ENCODE assay signal across 24 mouse cellular contexts in genomic region chr8:124418185-124418584, GRCm38 (mm10). TPM values are rescaled to one million over a fixed set of nuclear protein-coding genes. Genes with fewer than 3 reads are reported as not detected.
DNase-seq lines count a peak whose midpoint lies in the region; ATAC-seq and TF ChIP-seq lines count a peak whose summit lies in the region.
"Had no signal": no experiment of that assay in that cellular context is flagged by ENCODE, and none has a peak within 500 bp of the region (broad histone marks: within the 10 kb centered on the region; RNA-seq: fewer than 3 reads in every experiment).

No protein-coding gene starts in this region.

- peak; percentile 36 for DNase-seq in heart, postnatal 4 days
- no peak for DNase-seq in heart, postnatal 25 days (ENCODE audit: low spot score)
- peak; percentile 44 for DNase-seq in lung, postnatal 10 days
- DNase-seq in lung, adult 18-20 months = no peak
- peak; percentile 84 for DNase-seq in cerebellum, adult 9-11 months
- no peak for DNase-seq in liver, postnatal 0 days
- DNase-seq in embryonic facial prominence, embryonic 10.5 days (ENCODE audit: low spot score) = no peak
- DNase-seq: adrenal gland, postnatal 25 days; embryo, embryonic 11 days; heart, adult 18-20 months; layer of hippocampus, postnatal 36 days; left cerebral cortex, postnatal 4 days; liver; right cerebral cortex, postnatal 25 days; thymus, postnatal 36 days had no signal

- no peaks in the 10 kb centered on the region for H3K4me1 ChIP-seq in liver, postnatal 0 days (ENCODE audit: insufficient read depth)
- H3K4me1 ChIP-seq in embryonic facial prominence, embryonic 10.5 days = peaks cover 12% of the 10 kb centered on the region
- H3K4me1 ChIP-seq: embryonic facial prominence, embryonic 15.5 days had no signal

- intact Hi-C loops in heart, postnatal 25 days (cut with DNase I) = no loop called here

- H3K4me3 ChIP-seq in liver, postnatal 0 days (ENCODE audit: low read depth, low read length) = no peak overlapping the region
- H3K4me3 ChIP-seq in embryonic facial prominence, embryonic 10.5 days = no peak overlapping the region
- H3K4me3 ChIP-seq: embryonic facial prominence, embryonic 15.5 days; megakaryocyte, embryonic 14.5 days had no signal

- no peak for ATAC-seq in liver, postnatal 0 days
- ATAC-seq: hindbrain, postnatal 0 days; intestine, postnatal 0 days; midbrain, embryonic 16.5 days had no signal

- 71% methylated on average over 6 of the region's 6 CpGs for WGBS in liver, postnatal 0 days (ENCODE audit: insufficient replicate concordance)
- 89% methylated on average over 6 of the region's 6 CpGs for WGBS in embryonic facial prominence, embryonic 10.5 days

- no peak overlapping the region for H3K27ac ChIP-seq in liver, postnatal 0 days (ENCODE audit: low read depth)
- no peak overlapping the region for H3K27ac ChIP-seq in embryonic facial prominence, embryonic 10.5 days (replicated peaks)
- H3K27ac ChIP-seq: embryonic facial prominence, embryonic 15.5 days; hindbrain, postnatal 0 days; kidney, postnatal 0 days had no signal

- H3K36me3 ChIP-seq in liver, postnatal 0 days (replicated peaks; ENCODE audit: insufficient read depth, low read length) = no peaks in the 10 kb centered on the region
- H3K36me3 ChIP-seq in embryonic facial prominence, embryonic 10.5 days (replicated peaks) = no peaks in the 10 kb centered on the region
- H3K36me3 ChIP-seq: embryonic facial prominence, embryonic 15.5 days had no signal

- no peak overlapping the region for H3K9ac ChIP-seq in liver, postnatal 0 days (replicated peaks)
- H3K9ac ChIP-seq: embryonic facial prominence, embryonic 15.5 days had no signal

- no peaks in the 10 kb centered on the region for H3K27me3 ChIP-seq in liver, postnatal 0 days (ENCODE audit: insufficient read depth, low read length)
- no peaks in the 10 kb centered on the region for H3K27me3 ChIP-seq in embryonic facial prominence, embryonic 10.5 days (replicated peaks; ENCODE audit: low read depth, poor library complexity, severe bottlenecking)
- H3K27me3 ChIP-seq: embryonic facial prominence, embryonic 15.5 days had no signal

- no peaks in the 10 kb centered on the region for H3K9me3 ChIP-seq in liver, postnatal 0 days (ENCODE audit: low read length)
- no peaks in the 10 kb centered on the region for H3K9me3 ChIP-seq in embryonic facial prominence, embryonic 10.5 days
- H3K9me3 ChIP-seq: embryonic facial prominence, embryonic 15.5 days; megakaryocyte, embryonic 14.5 days had no signal

- H3K4me2 ChIP-seq in liver, postnatal 0 days (ENCODE audit: low read depth, low read length) = no peak overlapping the region
- H3K4me2 ChIP-seq: embryonic facial prominence, embryonic 15.5 days had no signal

- TF ChIP-seq EP300 in liver, postnatal 0 days (IDR thresholded peaks at IDR 0.05; ENCODE audit: low read depth) = no peak

- no peak for TF ChIP-seq CTCF in liver, postnatal 0 days (IDR thresholded peaks at IDR 0.05; ENCODE audit: low read depth)

RNA-seq across cellular contexts. Expression of gene Pgbd5, which starts 21.3 kb away (rescaled TPM):
- total RNA-seq in heart, postnatal 4 days (2021) = 1 to 10 TPM; 3.0 to 3.6 TPM
- 1 to 10 TPM; 1.1 to 1.3 TPM for total RNA-seq in heart, postnatal 25 days (2021)
- polyA plus RNA-seq in liver, postnatal 0 days (2015; fragmentation: Nextera tagmentation; extraction: Ambion mirVana) = 0.13 and 0.18 TPM in 2 replicates
- polyA plus RNA-seq in embryonic facial prominence, embryonic 10.5 days (2016; fragmentation: Nextera tagmentation; extraction: Ambion mirVana) = 1.1 and 1.3 TPM in 2 replicates
- total RNA-seq: hematopoietic stem cell, adult 5-6 weeks; MEL; neutrophil, adult 5-6 weeks had no signal

Comparison
In these comparisons a context has a peak if more than half of its experiments do, and no peak if none do; other contexts are left out.
1. DNase-seq: peak in heart, postnatal 4 days (single experiment), lung, postnatal 10 days (single experiment) and cerebellum, adult 9-11 months (single experiment); none in heart, postnatal 25 days (single experiment), lung, adult 18-20 months (0 of 2), liver, postnatal 0 days (single experiment) and embryonic facial prominence, embryonic 10.5 days (single experiment).